Mouse (Mus musculus): ENCODE results near the gene Arrdc2.

Gene Arrdc2

GRCm38 (mm10) chr8:70808955-70809701, 30.4 kb downstream of the Arrdc2 start:
- no peak for DNase-seq (ENCODE audit: low spot score)

- no peak for DNase-seq (ENCODE audit: low spot score)
These were observed 31.3 kb downstream of the Arrdc2 start, which contains the start of gene Il12rb1 for GRCm38 (mm10) chr8:70808239-70808638. Gene Il12rb1 (plus strand): TSS chr8:70808449.

- no peak for DNase-seq (ENCODE audit: low spot score)
These were observed 32.2 kb downstream of the Arrdc2 start for GRCm38 (mm10) chr8:70807304-70807703.

GRCm38 (mm10) chr8:70806541-70806940, 33.0 kb downstream of the Arrdc2 start:
- DNase-seq (ENCODE audit: low spot score), result no peak

GRCm38 (mm10) chr8:70804481-70805206, 34.9 kb downstream of the Arrdc2 start, which contains the start of gene Mast3:
Gene Mast3 (minus strand): TSS chr8:70805054.
- DNase-seq (ENCODE audit: low spot score), result peak; percentile 84

GRCm38 (mm10) chr8:70803761-70804480, 35.6 kb downstream of the Arrdc2 start:
- peak; percentile 27 for DNase-seq (ENCODE audit: low spot score)

GRCm38 (mm10) chr8:70802786-70803510, 36.6 kb downstream of the Arrdc2 start:
- DNase-seq (ENCODE audit: low spot score), result no peak

GRCm38 (mm10) chr8:70801830-70802229, 37.7 kb downstream of the Arrdc2 start:
- DNase-seq (ENCODE audit: low spot score), result no peak

GRCm38 (mm10) chr8:70801156-70801555, 38.4 kb downstream of the Arrdc2 start:
- no peak for DNase-seq (ENCODE audit: low spot score)

GRCm38 (mm10) chr8:70800648-70801047, 38.9 kb downstream of the Arrdc2 start:
- DNase-seq (ENCODE audit: low spot score), result no peak

- no peak for DNase-seq (ENCODE audit: low spot score)
These were observed 41.2 kb downstream of the Arrdc2 start for GRCm38 (mm10) chr8:70798281-70798680.

GRCm38 (mm10) chr8:70797081-70798070, 42.1 kb downstream of the Arrdc2 start:
- DNase-seq (ENCODE audit: low spot score), result peak; percentile 91

GRCm38 (mm10) chr8:70796403-70797080, 43.0 kb downstream of the Arrdc2 start:
- DNase-seq (ENCODE audit: low spot score), result no peak

GRCm38 (mm10) chr8:70795370-70795769, 44.1 kb downstream of the Arrdc2 start:
- no peak for DNase-seq (ENCODE audit: low spot score)

GRCm38 (mm10) chr8:70794215-70794614, 45.3 kb downstream of the Arrdc2 start:
- DNase-seq (ENCODE audit: low spot score), result no peak

- DNase-seq (ENCODE audit: low spot score), result no peak
These were observed 46.8 kb downstream of the Arrdc2 start for GRCm38 (mm10) chr8:70792700-70793099.

GRCm38 (mm10) chr8:70791975-70792691, 47.4 kb downstream of the Arrdc2 start:
- peak; percentile 99 for DNase-seq (ENCODE audit: low spot score)

- no peak for DNase-seq (ENCODE audit: low spot score)
These were observed 48.2 kb downstream of the Arrdc2 start for GRCm38 (mm10) chr8:70791294-70791701.

- DNase-seq (ENCODE audit: low spot score), result no peak
These were observed 48.7 kb downstream of the Arrdc2 start for GRCm38 (mm10) chr8:70790846-70791245.
